Mouse (Mus musculus): Measurements from ENCODE around the gene Tmem14a. TPM values are rescaled to one million over a fixed set of nuclear protein-coding genes. Genes with fewer than 3 reads are reported as not detected.
"Not testable (repeated sequence)": the region's sequence is repeated elsewhere in the genome, so short reads cannot be mapped to it uniquely, and the experiment has no call there.

The Tmem14a gene
- total RNA-seq, 2 experiments from 2014 or later = 28.7 to 35.8 TPM

DNA sequence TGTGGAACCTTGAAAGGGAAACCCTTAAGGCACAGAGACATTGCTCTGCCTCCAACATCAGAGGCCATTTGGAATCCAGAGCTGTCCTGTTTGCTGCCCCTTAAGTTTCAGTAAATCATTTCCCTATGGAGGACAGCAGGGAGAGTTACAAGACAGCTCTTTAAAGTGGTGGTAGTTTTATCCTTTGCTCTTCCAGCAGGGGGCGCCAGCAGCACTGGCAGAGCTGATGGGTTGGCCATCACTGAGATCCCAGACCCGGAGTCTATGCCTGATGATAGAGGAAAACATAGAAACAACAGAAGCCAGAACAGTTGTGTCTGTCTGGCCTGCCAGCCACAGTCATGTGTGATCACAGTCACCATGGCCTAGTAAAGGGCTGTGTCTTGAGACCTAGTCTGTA, 57.8 kb downstream of the Tmem14a start:
- DNase-seq (ENCODE audit: low spot score in 2 of 2) = not testable (repeated sequence)
- intact Hi-C loops (cut with DNase I) = loop anchor here (5.0 kb wide), 1 partner anchor 69 kb away; no protein-coding TSS in a partner anchor

Other genes with a start within 250 kb of the Tmem14a start
- gene Tram2, start 139.3 kb upstream of the Tmem14a start, total RNA-seq (2021) = 1 to 10 TPM; 2.2 TPM
- under 1 TPM; 0.32 to 0.90 TPM for gene Gsta3, start 22.0 kb downstream of the Tmem14a start, total RNA-seq (2021)
- gene Khdc1a, start 131.1 kb downstream of the Tmem14a start, total RNA-seq (2021) = not detected
- not detected for gene Khdc1c, start 149.8 kb downstream of the Tmem14a start, total RNA-seq (2021)
- not detected for gene Khdc1b, start 165.0 kb downstream of the Tmem14a start, total RNA-seq (2021)